Comparison of ENCODE assay signal across 26 mouse cellular contexts in genomic region chr16:43827492-43827891, GRCm38 (mm10).
DNase-seq lines count a peak whose midpoint lies in the region; ATAC-seq and TF ChIP-seq lines count a peak whose summit lies in the region.
"Had no signal": no experiment of that assay in that cellular context is flagged by ENCODE, and none has a peak within 500 bp of the region (broad histone marks: within the 10 kb centered on the region; RNA-seq: fewer than 3 reads in every experiment).

No protein-coding gene starts in this region.

- no peak overlapping the region for H3K4me2 ChIP-seq in forebrain, embryonic 15.5 days (replicated peaks)
- H3K4me2 ChIP-seq in forebrain, embryonic 11.5 days (ENCODE audit: low read depth, low read length, severe bottlenecking) = no peak overlapping the region
- no peak overlapping the region for H3K4me2 ChIP-seq in midbrain, embryonic 15.5 days
- no peak overlapping the region for H3K4me2 ChIP-seq in midbrain, postnatal 0 days (ENCODE audit: low read depth, low read length, poor library complexity, severe bottlenecking)
- H3K4me2 ChIP-seq: embryonic facial prominence, embryonic 15.5 days; heart, embryonic 11.5 days; kidney, embryonic 15.5 days; limb, embryonic 13.5 days; liver, embryonic 11.5 days; lung, embryonic 15.5 days; neural tube, embryonic 13.5 days had no signal

- H3K4me3 ChIP-seq in forebrain, embryonic 15.5 days = no peak overlapping the region
- no peak overlapping the region for H3K4me3 ChIP-seq in forebrain, embryonic 11.5 days (ENCODE audit: low read depth, low read length)
- H3K4me3 ChIP-seq in midbrain, embryonic 15.5 days = no peak overlapping the region
- no peak overlapping the region for H3K4me3 ChIP-seq in midbrain, embryonic 10.5 days
- H3K4me3 ChIP-seq in midbrain, postnatal 0 days (ENCODE audit: low read depth, low read length) = no peak overlapping the region
- H3K4me3 ChIP-seq: embryonic facial prominence, embryonic 10.5 days; embryonic facial prominence, embryonic 15.5 days; gastrocnemius, adult 2 months; kidney, embryonic 15.5 days; layer of hippocampus, adult 2 months; limb, embryonic 13.5 days; lung, embryonic 15.5 days; neural tube, embryonic 13.5 days had no signal

- peak; percentile 66 for ATAC-seq in forebrain, embryonic 15.5 days (replicated peaks)
- no peak for ATAC-seq in forebrain, embryonic 11.5 days (replicated peaks; ENCODE audit: low FRiP score)
- 0 out of 2 replicates have a peak, but pooled peaks have one; percentile 33 for ATAC-seq in midbrain, embryonic 15.5 days (replicated peaks)
- no peak for ATAC-seq in midbrain, postnatal 0 days (ENCODE audit: low FRiP score)

- WGBS in forebrain, embryonic 15.5 days = 43% methylated on average over 3 of the region's 3 CpGs
- WGBS in forebrain, embryonic 11.5 days = 66% methylated on average over 3 of the region's 3 CpGs
- 64% methylated on average over 3 of the region's 3 CpGs for WGBS in midbrain, embryonic 15.5 days
- 89% methylated on average over 3 of the region's 3 CpGs for WGBS in midbrain, embryonic 10.5 days
- whole genome bisulfite sequencing in midbrain, postnatal 0 days = 78% methylated on average over 3 of the region's 3 CpGs

- H3K4me1 ChIP-seq in forebrain, embryonic 15.5 days = no peaks in the 10 kb centered on the region
- 0 out of 2 replicates have a peak, but pooled peaks cover 2% of the 10 kb centered on the region for H3K4me1 ChIP-seq in forebrain, embryonic 11.5 days (replicated peaks; ENCODE audit: control insufficient read depth, insufficient read depth, low read length)
- H3K4me1 ChIP-seq in midbrain, embryonic 15.5 days = no peaks in the 10 kb centered on the region
- no peaks in the 10 kb centered on the region for H3K4me1 ChIP-seq in midbrain, embryonic 10.5 days
- H3K4me1 ChIP-seq in midbrain, postnatal 0 days (ENCODE audit: insufficient read depth, low read length) = no peaks in the 10 kb centered on the region
- H3K4me1 ChIP-seq: embryonic facial prominence, embryonic 10.5 days; embryonic facial prominence, embryonic 15.5 days; kidney, embryonic 15.5 days; neural tube, embryonic 13.5 days had no signal

- H3K27ac ChIP-seq in forebrain, embryonic 15.5 days (replicated peaks) = peak overlapping the region; percentile 49; the same call in 1 of the 2 replicates
- no peak overlapping the region for H3K27ac ChIP-seq in forebrain, embryonic 11.5 days (ENCODE audit: low read depth, low read length)
- no peak overlapping the region for H3K27ac ChIP-seq in midbrain, embryonic 15.5 days
- H3K27ac ChIP-seq in midbrain, embryonic 10.5 days (replicated peaks) = no peak overlapping the region
- no peak overlapping the region for H3K27ac ChIP-seq in midbrain, postnatal 0 days (ENCODE audit: low read depth, low read length)
- H3K27ac ChIP-seq: embryonic facial prominence, embryonic 10.5 days; embryonic facial prominence, embryonic 15.5 days; gastrocnemius, adult 2 months; kidney, embryonic 15.5 days; layer of hippocampus, adult 2 months; limb, embryonic 13.5 days; lung, embryonic 15.5 days; neural tube, embryonic 13.5 days had no signal

- no peak overlapping the region for H3K9ac ChIP-seq in forebrain, embryonic 15.5 days (replicated peaks)
- no peak overlapping the region for H3K9ac ChIP-seq in forebrain, embryonic 11.5 days (ENCODE audit: low read length)
- H3K9ac ChIP-seq in midbrain, embryonic 15.5 days = no peak overlapping the region
- no peak overlapping the region for H3K9ac ChIP-seq in midbrain, postnatal 0 days (replicated peaks; ENCODE audit: low read length, poor library complexity, severe bottlenecking)
- H3K9ac ChIP-seq: embryonic facial prominence, embryonic 15.5 days; kidney, embryonic 15.5 days; limb, embryonic 13.5 days; lung, embryonic 15.5 days; neural tube, embryonic 13.5 days had no signal

- no peak for DNase-seq in forebrain, embryonic 11.5 days (ENCODE audit: low spot score)
- DNase-seq in midbrain, embryonic 10.5 days (ENCODE audit: low spot score) = no peak
- DNase-seq in brain, embryonic 18.5 days (ENCODE audit: low read depth, low spot score) = peak; percentile 22
- DNase-seq in midbrain, postnatal 0 days (ENCODE audit: low spot score) = peak; percentile 40
- no peak for DNase-seq in MN1 (ENCODE audit: low spot score)
- DNase-seq: adrenal gland, postnatal 14 days; cerebellum, adult 8-10 months; cerebellum, postnatal 25 days; gastrocnemius, adult 2 months; gastrocnemius, postnatal 36 days; heart, adult 18-20 months; heart, postnatal 4 days; kidney, adult 18-20 months; kidney, postnatal 36 days; right cerebral cortex, postnatal 14 days had no signal

- H3K36me3 ChIP-seq in forebrain, embryonic 15.5 days = no peaks in the 10 kb centered on the region
- H3K36me3 ChIP-seq in forebrain, embryonic 11.5 days (ENCODE audit: control insufficient read depth, insufficient read depth, low read length) = no peaks in the 10 kb centered on the region
- no peaks in the 10 kb centered on the region for H3K36me3 ChIP-seq in midbrain, embryonic 15.5 days (replicated peaks)
- H3K36me3 ChIP-seq in midbrain, embryonic 10.5 days = no peaks in the 10 kb centered on the region
- no peaks in the 10 kb centered on the region for H3K36me3 ChIP-seq in midbrain, postnatal 0 days (ENCODE audit: insufficient read depth, low read length)
- H3K36me3 ChIP-seq: embryonic facial prominence, embryonic 10.5 days; embryonic facial prominence, embryonic 15.5 days; kidney, embryonic 15.5 days; limb, embryonic 13.5 days; lung, embryonic 15.5 days; neural tube, embryonic 13.5 days had no signal

- TF ChIP-seq CTCF in midbrain, postnatal 0 days (IDR thresholded peaks at IDR 0.05) = no peak

- no peaks in the 10 kb centered on the region for H3K27me3 ChIP-seq in forebrain, embryonic 15.5 days
- H3K27me3 ChIP-seq in forebrain, embryonic 11.5 days (ENCODE audit: control insufficient read depth, insufficient read depth, low read length) = no peaks in the 10 kb centered on the region
- no peaks in the 10 kb centered on the region for H3K27me3 ChIP-seq in midbrain, embryonic 15.5 days (replicated peaks)
- no peaks in the 10 kb centered on the region for H3K27me3 ChIP-seq in midbrain, embryonic 10.5 days (ENCODE audit: low read depth, poor library complexity, severe bottlenecking)
- H3K27me3 ChIP-seq in midbrain, postnatal 0 days (ENCODE audit: insufficient read depth, low read length) = no peaks in the 10 kb centered on the region
- H3K27me3 ChIP-seq: embryonic facial prominence, embryonic 15.5 days; kidney, embryonic 15.5 days; limb, embryonic 13.5 days; lung, embryonic 15.5 days; neural tube, embryonic 13.5 days had no signal

- H3K9me3 ChIP-seq in forebrain, embryonic 15.5 days = no peaks in the 10 kb centered on the region
- no peaks in the 10 kb centered on the region for H3K9me3 ChIP-seq in forebrain, embryonic 11.5 days (ENCODE audit: control insufficient read depth, low read length)
- no peaks in the 10 kb centered on the region for H3K9me3 ChIP-seq in midbrain, embryonic 15.5 days
- H3K9me3 ChIP-seq in midbrain, embryonic 10.5 days (replicated peaks) = no peaks in the 10 kb centered on the region
- H3K9me3 ChIP-seq in midbrain, postnatal 0 days (ENCODE audit: low read length) = no peaks in the 10 kb centered on the region
- H3K9me3 ChIP-seq: embryonic facial prominence, embryonic 10.5 days; embryonic facial prominence, embryonic 15.5 days; kidney, embryonic 15.5 days; limb, embryonic 13.5 days; lung, embryonic 15.5 days; neural tube, embryonic 13.5 days had no signal

Comparison
In these comparisons a context has a peak if more than half of its experiments do, and no peak if none do; other contexts are left out.
1. ATAC-seq: peak in forebrain, embryonic 15.5 days (single experiment) and midbrain, embryonic 15.5 days (single experiment); none in forebrain, embryonic 11.5 days (single experiment) and midbrain, postnatal 0 days (single experiment).
2. DNase-seq: peak in brain, embryonic 18.5 days (single experiment) and midbrain, postnatal 0 days (single experiment); none in forebrain, embryonic 11.5 days (single experiment), midbrain, embryonic 10.5 days (single experiment) and MN1 (single experiment).